Mouse (Mus musculus): ENCODE measurements around the gene Sertad4. TPM values are rescaled to one million over a fixed set of nuclear protein-coding genes. Genes with fewer than 3 reads are reported as not detected.

Sertad4 gene
- polyA plus RNA-seq (2012; fragmentation: generic; extraction: Trizol): 1 to 10 TPM; 3.7 to 5.4 TPM

DNA sequence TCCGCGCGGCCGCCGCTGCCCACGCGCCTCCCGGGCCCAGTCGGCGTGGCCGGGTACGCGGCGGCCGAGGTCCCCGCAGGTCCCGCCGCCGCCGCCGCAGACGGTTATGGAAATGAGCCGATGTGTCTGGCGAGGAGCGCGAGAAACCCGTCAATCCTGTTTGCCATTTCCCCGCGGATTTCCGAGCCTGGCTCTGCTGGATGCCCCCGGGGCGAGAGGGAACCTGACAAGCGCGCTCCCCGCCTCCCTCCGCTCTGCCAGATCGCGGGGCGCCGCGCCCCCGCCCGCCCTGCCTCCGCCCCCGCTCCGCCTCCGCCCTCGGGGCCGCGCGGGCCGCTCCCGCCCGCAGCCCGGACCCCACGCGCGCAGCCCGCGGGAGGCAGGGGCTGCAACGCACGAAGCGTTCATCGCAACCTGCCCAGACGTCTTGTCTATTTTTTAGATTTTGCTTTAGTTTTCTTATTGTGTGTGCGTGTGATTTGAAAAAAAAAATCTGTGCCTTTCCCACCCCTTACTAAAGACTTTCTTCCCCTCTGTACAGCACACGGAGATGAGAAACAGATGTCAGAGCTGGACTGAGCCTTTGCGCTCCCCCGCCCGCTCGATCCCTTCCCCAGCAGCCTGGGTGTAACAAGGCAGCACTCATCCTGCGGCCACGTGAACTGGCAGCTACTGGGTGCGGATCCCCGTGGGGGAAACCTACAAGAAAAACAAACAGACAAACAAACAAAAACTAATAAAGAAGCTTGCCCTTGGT, at the start of gene Sertad4:
Gene Sertad4, minus strand, starts transcription at position 283 of the 757 bp plus-strand sequence.

Other genes with a start within 250 kb of the Sertad4 start
- 1 to 10 TPM; 3.4 to 3.5 TPM for gene Hhat, start 84.5 kb downstream of the Sertad4 start, polyA plus RNA-seq (2012; fragmentation: generic; extraction: Trizol)
- gene Syt14, start 180.0 kb upstream of the Sertad4 start, polyA plus RNA-seq (2012; fragmentation: generic; extraction: Trizol): not detected

Data from C3H10T1/2 (cell line).